Mouse (Mus musculus) activated CD4-positive, CD25-positive, alpha-beta regulatory T cell, adult 4 months (primary cell): ENCODE measurements around the gene Gucy2g. TPM values are rescaled to one million over a fixed set of nuclear protein-coding genes. Genes with fewer than 3 reads are reported as not detected.

Source experiments
- ATAC-seq: one replicate; pipeline ENCODE4 v1.8.0; 2017
- polyA plus RNA-seq, 2 experiments: library from polyadenylated mRNA; unstranded; fragments of 100-300 nt; shearing (Covaris generic); gene quantifications; one replicate each; pipeline ENCODE4 v1.2.1; 2017

Gene Gucy2g
- not detected for polyA plus RNA-seq

DNA sequence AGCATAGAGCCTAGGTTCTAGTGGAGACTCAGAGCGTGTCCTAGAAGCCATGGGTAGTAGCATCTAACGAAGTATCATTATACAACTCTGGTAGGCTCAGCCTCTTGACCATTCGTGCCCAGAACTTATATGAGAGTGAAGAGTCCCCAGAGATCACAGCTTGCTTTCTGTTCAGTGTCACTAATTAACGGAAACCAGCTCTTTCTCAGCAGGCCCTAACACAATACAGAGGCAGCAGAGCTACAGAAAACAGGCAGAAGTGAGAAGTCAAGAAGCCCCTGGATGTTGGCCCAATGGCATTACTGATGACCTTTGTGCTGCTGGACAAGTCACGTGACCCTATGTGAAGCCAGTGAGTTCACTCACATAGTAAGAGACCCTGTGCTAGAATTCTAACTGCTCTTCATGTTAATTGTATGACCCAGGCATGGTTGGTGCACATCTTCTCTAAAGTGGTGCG lies at the start of gene Gucy2g:
Gucy2g (minus strand) TSS at position 51 of the 460 bp plus-strand sequence.
- no peak for ATAC-seq

DNA sequence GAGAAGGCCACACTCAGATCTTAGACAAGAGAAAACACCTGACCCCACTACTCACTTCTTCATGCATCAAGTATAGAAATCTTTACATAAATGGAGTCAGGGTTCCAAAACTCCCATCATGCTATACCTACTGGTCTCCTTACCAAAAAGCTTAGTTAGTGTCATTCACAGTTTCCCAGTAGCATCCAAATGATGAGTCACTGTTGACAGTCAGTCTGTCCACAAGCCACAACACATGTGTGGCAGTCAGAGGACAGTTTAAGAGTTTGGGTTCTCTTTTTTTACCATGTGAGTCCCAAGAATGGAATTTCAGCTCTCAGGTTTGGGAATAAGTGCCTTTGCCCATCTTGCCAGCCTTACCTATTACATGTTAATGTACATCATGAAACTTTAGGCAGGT lies 47.9 kb upstream of the Gucy2g start:
- no peak for ATAC-seq

DNA sequence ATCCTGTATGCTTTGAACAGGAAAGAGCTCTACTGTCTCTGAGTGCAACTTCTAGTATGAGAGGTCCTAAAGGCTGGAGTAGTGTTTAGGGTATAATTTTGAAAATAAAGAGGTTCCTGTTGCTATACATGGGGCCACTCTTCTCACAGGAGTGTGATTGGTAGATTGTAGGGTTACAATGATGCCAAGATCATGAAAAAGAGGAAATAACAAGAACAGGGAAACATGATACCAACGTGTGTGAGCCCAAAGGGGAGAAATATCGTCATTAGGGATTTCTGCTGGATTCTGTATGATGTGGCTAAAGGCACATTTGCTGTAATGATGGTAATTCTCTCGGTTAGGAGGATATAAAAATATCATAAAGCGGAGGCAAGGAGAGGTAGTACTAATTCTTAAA lies 45.0 kb upstream of the Gucy2g start:
- ATAC-seq, result no peak

DNA sequence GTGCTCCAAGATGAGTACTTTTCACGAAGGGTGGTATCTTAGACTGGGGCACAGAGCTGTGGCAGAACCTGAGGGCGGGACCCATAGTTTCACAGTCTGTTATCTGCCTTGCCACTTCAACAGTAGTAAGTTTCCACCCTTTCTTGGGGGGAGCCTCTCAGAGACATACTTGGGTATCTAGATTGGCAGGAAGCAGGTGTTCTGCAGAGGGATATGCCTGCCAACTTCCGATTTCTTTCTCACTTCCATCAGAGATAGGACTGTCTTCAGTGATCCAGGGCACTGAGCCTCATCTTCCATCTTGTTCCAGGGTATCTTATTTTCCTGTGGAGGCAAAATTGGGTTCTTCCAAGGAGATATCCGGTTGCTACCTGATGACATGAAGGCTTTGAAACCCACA lies 43.1 kb upstream of the Gucy2g start:
- no peak for ATAC-seq

DNA sequence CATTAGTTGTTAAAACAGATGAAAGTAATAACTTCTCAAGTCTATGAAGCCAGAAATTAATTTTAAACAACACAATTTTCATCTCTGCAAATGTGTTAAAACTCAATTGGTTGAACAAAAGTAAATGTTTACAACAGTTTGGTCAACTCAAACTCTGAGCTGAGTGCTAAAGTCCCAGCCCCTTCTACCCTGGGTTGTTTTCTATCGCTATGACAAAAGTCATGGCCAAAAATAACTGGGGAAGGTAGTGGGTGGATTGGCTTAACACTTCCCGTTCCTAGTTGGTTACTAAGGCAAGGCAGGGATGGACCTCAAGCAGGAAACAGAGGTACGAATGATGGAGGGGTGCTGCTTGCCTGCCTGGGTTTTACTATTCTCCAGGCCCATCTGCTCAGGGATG lies 35.7 kb upstream of the Gucy2g start:
- no peak for ATAC-seq

DNA sequence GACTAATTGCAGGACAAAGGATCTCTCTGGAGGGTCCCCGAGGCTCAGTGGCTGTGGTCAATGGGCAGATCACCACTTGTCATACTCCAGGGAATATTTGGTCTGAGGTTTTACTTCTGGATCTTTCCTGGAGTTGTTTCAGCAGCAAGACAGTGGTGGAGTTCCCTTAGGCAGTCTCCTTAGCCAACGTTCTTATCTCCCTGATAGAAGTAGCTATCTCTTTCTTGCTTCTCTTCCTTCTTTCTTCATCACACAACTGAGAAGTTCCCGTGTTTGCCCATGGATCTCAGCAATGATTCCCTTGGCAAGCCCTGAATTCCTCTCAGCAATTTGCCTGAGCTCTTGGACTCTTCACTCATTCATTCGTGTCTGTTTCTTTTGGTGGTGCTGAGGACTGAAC lies 35.1 kb upstream of the Gucy2g start:
- ATAC-seq, result no peak

DNA sequence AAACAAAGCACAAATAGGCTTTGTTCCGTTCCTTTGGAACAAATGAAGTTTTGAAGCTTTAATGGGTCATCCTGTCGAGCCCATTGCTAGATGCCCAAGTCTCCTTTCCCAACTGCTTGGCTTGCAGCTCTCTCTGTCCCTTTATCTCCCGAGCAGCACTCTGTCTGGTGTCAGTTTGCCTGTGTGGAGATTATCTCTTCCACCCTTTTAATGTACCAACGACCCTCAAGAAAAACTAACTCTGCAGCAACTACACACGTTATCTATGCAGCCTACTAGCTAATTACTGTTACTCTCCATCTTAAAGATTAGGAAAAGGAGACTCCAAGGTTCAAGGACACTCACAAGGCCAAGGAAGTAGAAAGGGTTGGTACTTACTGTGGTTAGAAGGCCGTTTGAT lies 32.3 kb upstream of the Gucy2g start:
- no peak for ATAC-seq

DNA sequence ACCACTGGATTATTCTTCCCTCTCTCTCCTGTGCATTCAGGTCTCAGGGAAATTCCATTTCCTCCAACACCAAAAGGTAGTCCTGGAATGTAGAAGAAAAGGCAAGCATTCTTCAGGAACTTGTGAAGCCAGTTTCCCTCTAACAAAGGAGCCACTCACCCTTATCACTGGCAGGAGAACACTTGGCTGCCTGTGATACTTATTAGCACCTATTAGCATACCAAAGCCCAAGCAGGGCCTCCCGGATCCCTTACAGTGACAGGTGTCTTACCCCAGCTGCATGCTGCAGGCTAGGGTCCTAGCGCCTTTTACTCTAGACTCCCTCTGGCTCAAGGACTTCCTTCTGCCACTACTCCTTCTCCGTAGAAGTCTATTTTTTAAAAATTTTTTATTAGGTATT lies 30.4 kb upstream of the Gucy2g start:
- no peak for ATAC-seq

DNA sequence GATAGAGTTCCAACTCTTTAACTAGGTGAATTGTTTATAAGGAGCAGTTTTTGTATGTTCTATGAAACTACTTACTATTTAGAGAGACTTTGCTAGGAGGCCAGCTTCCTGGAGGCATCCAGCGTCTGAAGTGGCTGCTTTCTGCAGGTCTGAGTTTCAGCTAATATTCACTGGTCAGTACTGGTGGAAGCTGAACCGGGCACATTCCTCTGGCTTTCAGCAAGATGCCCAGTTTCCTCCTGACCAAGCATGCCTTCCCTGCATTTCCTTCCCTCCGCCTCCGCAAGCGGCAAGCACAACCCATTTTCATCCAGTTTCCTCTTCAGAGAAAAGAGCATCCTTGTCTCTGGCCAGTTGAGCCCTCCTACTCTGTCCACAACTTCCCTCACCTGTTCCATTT lies 28.0 kb upstream of the Gucy2g start:
- no peak for ATAC-seq

DNA sequence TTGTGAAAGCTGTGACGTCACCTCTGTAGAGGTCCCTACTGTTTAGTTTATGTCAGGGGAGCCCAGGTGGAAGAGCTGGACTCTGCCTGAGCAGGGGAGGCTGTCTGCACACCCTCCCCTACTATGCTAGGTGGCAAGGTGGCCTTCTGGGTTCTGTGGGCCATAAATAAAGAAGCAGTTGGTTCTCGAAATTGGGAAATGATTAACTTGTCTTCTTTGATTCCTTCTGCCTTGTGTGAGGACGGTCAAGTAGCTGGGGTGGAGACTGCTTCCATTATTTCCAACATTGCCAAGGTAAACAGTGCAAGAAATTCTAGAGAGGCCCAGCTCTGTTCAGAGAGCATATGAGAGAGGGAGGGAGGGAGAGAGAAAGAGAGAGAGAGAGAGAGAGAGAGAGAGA lies 27.1 kb upstream of the Gucy2g start:
- ATAC-seq, result no peak

DNA sequence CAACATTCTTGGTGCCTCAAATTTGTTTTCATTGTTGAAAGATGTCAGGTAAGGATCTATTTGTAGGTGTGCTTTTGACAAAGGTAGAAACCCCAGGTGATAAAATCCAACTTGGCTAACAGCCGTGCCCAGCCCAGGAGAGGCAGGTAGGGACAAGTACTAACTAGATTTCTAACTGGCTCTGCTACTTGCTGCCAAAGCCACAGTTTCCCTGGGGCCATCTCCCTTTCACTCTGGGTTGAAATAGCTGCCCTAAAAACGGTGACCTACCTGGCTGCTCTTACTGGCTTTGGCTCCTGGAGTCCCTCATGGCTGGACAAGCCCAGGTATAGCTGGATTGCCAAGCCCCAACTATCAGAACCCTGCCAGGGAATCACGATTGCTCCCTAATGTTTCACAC lies 25.8 kb upstream of the Gucy2g start:
- ATAC-seq, result no peak

DNA sequence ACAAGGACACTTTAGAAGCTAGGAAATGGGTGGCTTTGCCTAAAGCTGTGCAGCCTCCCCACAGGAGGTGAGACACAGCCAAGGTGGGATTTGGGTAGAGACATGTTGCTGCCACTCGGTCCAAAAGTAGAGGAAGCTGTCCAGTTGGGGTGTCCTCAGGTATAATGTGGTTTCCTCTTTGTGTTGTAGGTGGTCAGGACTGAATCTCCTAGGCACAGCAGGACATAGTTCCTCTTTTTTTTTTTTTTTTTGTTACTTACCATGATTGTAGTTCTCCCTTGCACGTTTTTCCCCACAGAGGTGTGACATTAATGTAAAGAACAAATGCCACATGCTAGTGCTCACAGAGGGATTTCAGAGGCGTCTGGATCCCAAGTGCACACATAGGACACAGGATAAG lies 24.2 kb upstream of the Gucy2g start:
- ATAC-seq, result no peak

DNA sequence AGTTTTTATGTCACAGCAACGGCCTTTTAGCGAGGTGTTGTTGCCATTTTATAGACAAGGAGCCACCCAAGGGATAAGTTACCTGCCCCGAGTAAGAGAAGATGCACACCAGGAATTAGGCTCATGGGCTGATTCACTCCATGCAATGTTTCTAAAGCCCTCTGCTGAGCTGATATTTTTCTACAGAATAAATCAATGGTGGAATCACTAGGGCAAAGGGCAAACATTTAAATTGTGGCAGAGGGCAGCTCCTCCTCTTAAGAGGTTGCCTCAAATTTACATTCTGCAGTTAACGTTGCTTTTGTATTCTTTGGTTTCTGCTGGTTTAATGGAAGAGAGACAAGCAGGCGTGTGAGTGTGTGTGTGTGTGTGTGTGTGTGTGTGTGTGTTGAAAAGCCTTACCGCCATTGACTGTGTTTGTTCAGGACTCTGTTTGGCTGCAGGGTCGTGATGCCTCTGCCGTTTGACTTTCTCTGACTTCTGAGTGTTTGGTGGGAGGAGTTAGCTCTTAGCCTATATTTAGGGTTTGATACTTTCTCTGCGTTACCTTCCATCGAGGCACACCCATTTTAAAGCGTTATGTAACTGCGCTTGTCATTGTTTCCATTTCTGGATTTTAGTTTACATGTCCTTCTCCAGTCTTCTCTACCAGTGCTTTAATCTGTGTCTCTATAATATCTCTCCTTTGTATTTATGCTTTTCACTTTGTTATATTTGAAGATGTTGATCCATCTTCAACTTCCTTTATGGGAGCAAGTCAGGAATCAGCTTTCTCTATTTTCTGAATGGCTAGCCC lies 19.6 kb upstream of the Gucy2g start:
- no peak for ATAC-seq

DNA sequence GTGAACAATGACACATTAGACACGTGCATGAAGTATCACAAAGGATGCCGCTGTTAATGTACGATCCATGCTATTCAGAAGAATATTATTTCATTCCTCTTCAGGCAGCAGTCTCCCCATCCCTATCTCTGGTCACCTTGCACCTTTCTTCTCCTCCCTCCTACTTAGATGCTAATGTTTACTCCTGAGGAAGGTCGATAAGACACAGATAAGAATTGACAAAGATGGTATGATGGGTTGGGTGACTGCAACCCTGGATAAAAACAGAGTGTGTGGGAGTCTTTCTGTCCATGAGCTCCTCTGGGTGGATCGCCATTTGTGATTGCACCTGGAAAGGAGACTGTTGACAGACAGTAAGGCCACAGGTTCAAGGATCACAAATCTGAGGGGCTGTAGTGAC lies 17.5 kb upstream of the Gucy2g start:
- ATAC-seq, result no peak

DNA sequence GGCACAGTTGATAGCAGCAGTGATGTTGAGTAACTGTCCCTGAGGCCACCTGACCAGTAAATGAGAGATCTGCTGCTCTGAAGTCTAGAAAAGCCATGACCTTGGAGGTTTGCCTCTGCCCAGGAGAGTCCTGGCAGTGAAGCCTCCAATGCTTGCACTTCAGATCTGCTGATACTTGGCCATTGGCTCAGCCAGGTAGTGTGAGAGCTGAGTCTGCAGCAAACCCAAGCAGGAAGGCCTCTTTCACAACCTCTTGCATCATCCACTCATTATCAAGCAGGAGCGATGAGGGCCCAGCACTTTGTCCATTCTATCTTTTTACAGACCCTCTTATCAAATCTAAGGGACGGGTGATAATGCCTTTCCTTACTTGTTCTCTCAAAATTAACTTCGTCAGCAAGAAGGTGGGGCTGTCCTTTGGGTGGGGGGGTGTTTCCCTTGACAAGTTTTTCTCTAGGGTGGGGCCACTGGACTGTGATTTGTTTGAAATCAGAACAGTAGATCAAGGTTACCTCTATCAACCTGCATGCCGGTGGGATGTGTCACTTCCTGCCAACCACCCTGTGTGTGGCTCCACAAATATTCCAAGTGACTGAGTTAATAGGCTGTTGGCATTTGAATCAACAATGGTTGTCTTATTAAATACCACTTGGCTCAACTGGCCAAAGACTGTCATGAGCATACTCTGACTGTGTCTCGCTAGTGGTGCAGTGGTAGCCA lies 16.8 kb upstream of the Gucy2g start:
- ATAC-seq, result no peak

DNA sequence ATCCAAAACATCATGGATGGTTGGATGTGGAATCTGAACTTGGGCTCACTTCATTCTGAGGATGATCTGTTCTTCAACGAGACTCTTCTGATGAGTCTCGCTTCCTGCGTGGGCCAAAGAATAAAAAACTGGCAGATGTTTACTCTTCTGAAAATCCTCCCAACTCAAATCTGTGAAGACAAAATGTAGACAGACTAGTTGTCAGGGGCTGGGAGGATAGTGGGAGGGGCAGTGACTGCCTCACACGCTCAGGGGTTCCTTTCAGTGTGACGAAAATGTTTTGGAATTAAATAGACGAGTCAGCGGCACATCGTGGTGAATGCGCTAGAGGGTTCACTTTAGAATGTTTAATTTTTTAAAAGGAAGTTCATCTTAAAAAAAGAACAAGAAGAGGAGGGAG lies 15.1 kb upstream of the Gucy2g start:
- no peak for ATAC-seq

DNA sequence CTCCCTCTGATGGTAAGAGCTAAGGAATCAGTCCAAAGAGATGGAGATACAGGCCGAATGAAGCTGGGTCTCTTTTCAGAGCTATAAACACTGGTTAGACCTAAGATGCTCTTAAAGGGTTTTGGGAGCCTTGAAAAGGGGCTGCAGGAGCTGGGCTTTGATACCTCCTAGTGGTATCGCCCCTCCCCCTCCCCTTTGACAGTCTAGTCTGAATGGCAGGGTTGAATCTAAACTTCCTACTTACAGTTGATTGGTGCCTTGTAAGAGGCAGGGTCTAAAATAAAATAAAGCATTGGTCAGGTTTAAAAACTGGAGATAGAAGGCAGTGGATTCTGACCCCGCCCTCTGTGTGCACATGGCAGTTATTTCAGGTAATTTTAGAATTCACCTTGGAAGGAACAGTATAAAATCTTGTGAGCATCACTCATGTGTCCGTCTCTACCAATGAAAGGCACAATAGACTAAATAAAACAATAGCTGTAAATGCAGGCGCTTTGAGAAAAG lies 13.5 kb upstream of the Gucy2g start:
- peak; percentile 62 for ATAC-seq

DNA sequence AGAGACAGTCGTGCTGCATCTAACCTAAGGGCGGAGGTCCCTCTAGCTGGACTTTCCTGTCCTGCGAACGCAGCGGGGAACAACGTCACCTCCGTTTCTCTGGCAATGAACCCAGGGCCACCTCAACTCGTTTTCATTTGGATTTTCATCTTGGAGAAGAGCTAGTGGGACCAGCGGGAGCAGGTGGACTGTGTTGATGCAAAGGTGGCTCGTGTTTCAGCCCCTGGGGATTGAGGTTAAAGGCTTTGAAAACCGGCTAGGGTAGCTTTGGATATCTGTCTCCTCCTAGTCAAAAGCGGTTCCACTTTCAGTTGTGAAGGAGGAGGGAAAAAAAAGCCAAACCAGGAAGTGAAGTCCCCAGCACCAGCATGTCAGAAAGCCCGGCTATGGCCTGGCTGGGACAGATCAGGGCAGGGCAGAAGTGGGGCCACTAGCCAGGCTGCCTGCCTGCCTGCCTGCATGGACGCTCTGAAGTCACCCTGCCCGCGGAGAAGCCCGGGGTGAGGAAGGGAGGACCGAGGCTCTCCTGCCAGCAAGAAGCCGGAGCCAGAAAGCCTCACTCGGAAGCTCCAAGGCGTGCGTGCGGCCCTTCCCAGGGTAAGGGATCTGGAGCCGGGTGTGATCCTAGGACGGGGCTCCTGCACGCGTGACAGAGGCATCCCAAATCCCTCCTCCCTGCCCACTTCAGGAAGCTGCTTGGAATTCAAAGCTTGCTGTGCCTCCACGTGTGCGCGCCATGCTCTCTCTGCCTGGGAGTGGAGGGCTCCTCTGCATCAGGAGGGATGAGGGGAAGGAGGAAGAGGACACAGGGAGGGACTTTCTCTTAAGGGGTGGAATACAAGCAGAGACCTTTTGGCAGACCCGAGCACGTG lies 12.8 kb upstream of the Gucy2g start:
- peak; percentile 75 for ATAC-seq

DNA sequence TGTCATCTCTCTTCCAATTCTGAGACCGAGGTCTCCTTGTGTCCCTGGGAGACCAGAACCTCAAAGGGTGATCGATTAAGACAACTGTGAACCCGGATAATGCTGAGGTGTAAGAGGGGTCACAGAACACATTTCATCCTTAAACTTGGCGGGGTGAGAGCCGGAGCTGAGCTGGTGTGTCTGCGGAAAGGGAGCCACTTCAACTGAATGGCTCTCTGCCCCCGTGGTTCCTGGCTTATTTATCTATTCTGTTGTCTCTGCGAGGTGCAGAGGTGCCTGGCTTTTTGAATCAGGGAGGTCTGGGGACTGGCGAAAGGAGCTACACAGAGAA lies 12.2 kb upstream of the Gucy2g start:
- peak; percentile 20 for ATAC-seq

DNA sequence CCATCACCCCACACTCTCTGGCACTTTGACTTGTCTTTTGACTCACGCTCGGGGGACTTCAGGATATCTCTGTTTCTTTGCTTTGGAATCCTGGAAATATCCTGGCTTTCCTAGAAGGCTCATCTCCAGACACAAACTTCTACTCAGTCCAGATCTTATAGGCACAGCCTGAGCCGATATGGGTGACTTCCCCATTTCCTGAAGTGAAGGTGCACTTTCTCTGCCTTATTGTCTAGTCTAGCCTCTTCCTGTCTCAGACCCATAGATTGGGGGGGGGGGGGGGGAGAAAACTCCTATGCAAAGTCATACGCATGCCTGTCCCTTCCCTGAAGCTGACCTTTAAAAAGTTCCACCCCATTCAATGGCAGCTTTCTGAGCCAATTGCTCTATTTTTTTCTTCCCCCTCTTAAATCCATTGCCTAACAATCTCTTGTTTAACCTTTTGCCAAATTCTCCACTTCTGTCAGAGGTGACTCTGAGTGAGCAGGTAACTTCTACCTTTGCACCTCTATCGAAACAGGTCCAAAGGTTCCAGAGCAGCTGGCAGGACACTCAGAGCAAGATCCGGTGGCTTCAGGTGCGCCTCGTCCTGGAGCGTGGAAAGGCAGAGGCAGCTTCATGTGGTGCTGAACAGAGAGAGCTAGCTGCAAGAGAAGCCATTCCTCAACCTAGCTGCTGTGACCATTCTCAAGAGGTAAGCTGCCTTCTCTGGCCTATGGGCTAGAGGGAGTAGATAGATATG lies 10.5 kb upstream of the Gucy2g start, which contains the start of gene Acsl5:
Acsl5 (plus strand) TSS at position 556 of the 742 bp plus-strand sequence.
- ATAC-seq, result no peak

DNA sequence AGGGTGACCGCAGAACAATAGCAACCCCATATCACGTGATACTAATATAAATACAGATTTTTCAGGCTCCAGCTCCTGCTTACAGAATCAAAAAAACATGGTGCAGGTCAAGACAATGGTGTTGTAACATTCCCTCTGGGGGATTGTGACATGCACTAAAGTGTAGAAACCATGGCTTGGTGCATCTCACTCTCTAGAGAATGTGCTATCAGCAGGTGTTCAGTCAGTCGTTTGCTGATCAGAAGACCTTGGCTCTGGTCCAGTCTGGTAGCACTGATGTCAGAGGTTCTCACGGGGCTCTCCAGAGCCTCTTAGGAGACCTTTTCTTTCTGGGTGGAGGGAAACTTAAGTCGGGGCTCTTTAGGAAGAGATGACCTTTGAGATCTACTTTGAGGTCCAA lies 9.4 kb upstream of the Gucy2g start:
- ATAC-seq, result no peak

DNA sequence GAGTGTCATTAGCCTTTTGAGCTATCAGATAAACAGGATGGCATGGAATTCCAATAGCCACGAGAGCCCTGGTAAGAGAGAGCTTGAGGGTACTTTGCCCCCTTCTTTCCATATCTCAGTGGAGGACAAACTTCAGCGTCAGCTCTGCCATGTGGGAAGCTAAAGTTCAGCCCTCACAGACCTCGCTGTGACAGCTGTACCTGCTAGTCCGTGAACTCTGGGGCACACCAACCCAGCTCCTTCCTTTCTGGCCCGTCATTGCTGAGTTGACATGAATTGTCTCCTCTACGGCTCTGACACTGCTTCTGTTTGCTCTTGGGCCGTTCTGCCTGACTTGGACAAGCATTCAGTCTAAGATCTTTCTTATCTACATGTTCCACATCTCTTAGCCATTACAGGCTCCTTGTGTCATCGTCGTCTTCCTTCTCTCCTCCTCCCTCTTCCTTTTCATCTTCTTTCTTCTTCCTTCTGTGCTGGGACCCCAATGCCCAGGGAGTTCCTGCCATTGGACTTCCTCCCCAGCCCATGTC lies 7.0 kb upstream of the Gucy2g start:
- no peak for ATAC-seq
